8 mouse cellular contexts compared by ENCODE assay signal in genomic region chr8:94266344-94267191, GRCm38 (mm10). TPM values are rescaled to one million over a fixed set of nuclear protein-coding genes. Genes with fewer than 3 reads are reported as not detected.
DNase-seq lines count a peak whose midpoint lies in the region; ATAC-seq and TF ChIP-seq lines count a peak whose summit lies in the region.

No protein-coding gene starts in this region.

- no peak for TF ChIP-seq CTCF in gastrocnemius, adult 2 months (IDR thresholded peaks at IDR 0.05)

- H3K4me2 ChIP-seq in embryonic facial prominence, embryonic 14.5 days (ENCODE audit: low read depth, low read length): peak overlapping the region; percentile 43
- H3K4me2 ChIP-seq in hindbrain, embryonic 15.5 days: peak overlapping the region; percentile 51
- H3K4me2 ChIP-seq in limb, embryonic 15.5 days: peak overlapping the region; percentile 36
- H3K4me2 ChIP-seq in stomach, embryonic 16.5 days (ENCODE audit: low read depth, low read length): no peak overlapping the region; the same call in 1 of the 2 replicates

- peaks cover 22% of the 10 kb centered on the region for H3K4me1 ChIP-seq in embryonic facial prominence, embryonic 14.5 days (ENCODE audit: control insufficient read depth, insufficient read depth, low read length)
- peaks cover 31% of the 10 kb centered on the region for H3K4me1 ChIP-seq in hindbrain, embryonic 15.5 days (replicated peaks)
- peaks cover 8% of the 10 kb centered on the region for H3K4me1 ChIP-seq in limb, embryonic 15.5 days
- H3K4me1 ChIP-seq in stomach, embryonic 16.5 days (ENCODE audit: control insufficient read depth, insufficient read depth, low read length): peaks cover 28% of the 10 kb centered on the region

- peak overlapping the region; percentile 35; the same call in 1 of the 2 replicates for H3K27ac ChIP-seq in gastrocnemius, adult 2 months
- peak overlapping the region; percentile 34; the same call in 1 of the 2 replicates for H3K27ac ChIP-seq in embryonic facial prominence, embryonic 14.5 days (replicated peaks; ENCODE audit: low read depth, low read length)
- H3K27ac ChIP-seq in hindbrain, embryonic 15.5 days (replicated peaks): peak overlapping the region; percentile 80
- peak overlapping the region; percentile 63 for H3K27ac ChIP-seq in limb, embryonic 15.5 days
- H3K27ac ChIP-seq in stomach, embryonic 16.5 days (ENCODE audit: low read length): peak overlapping the region; percentile 17; the same call in 1 of the 2 replicates

- H3K4me3 ChIP-seq in gastrocnemius, adult 2 months: peak overlapping the region; percentile 47
- H3K4me3 ChIP-seq in embryonic facial prominence, embryonic 14.5 days (ENCODE audit: low read depth, low read length): peak overlapping the region; percentile 24
- peak overlapping the region; percentile 46 for H3K4me3 ChIP-seq in hindbrain, embryonic 15.5 days
- peak overlapping the region; percentile 30 for H3K4me3 ChIP-seq in limb, embryonic 15.5 days
- H3K4me3 ChIP-seq in stomach, embryonic 16.5 days (replicated peaks; ENCODE audit: low read length): peak overlapping the region; percentile 15; the same call in 1 of the 2 replicates

- H3K9me3 ChIP-seq in embryonic facial prominence, embryonic 14.5 days (ENCODE audit: control insufficient read depth, low read length): no peaks in the 10 kb centered on the region
- H3K9me3 ChIP-seq in hindbrain, embryonic 15.5 days: no peaks in the 10 kb centered on the region
- no peaks in the 10 kb centered on the region for H3K9me3 ChIP-seq in limb, embryonic 15.5 days
- no peaks in the 10 kb centered on the region for H3K9me3 ChIP-seq in stomach, embryonic 16.5 days (replicated peaks; ENCODE audit: control insufficient read depth, low read length)

- DNase-seq in gastrocnemius, adult 2 months: no peak
- DNase-seq in gastrocnemius, postnatal 10 days: no peak
- peak; percentile 21 for DNase-seq in embryonic facial prominence, embryonic 14.5 days (ENCODE audit: low spot score)
- no peak for DNase-seq in yolk sac, embryonic 10.5 days (ENCODE audit: low spot score)

- 36% methylated on average over 10 of the region's 10 CpGs for WGBS in embryonic facial prominence, embryonic 14.5 days
- 29% methylated on average over 10 of the region's 10 CpGs for WGBS in hindbrain, embryonic 15.5 days
- 26% methylated on average over 10 of the region's 10 CpGs for WGBS in limb, embryonic 15.5 days
- 47% methylated on average over 10 of the region's 10 CpGs for WGBS in stomach, embryonic 16.5 days

- intact Hi-C loops in gastrocnemius, adult 2 months (cut with DNase I): no loop called here

- H3K27me3 ChIP-seq in embryonic facial prominence, embryonic 14.5 days (replicated peaks; ENCODE audit: control insufficient read depth, insufficient read depth, low read length): no peaks in the 10 kb centered on the region
- no peaks in the 10 kb centered on the region for H3K27me3 ChIP-seq in hindbrain, embryonic 15.5 days
- no peaks in the 10 kb centered on the region for H3K27me3 ChIP-seq in limb, embryonic 15.5 days
- no peaks in the 10 kb centered on the region for H3K27me3 ChIP-seq in stomach, embryonic 16.5 days (ENCODE audit: control insufficient read depth, insufficient read depth, low read length)

- no peaks in the 10 kb centered on the region for H3K36me3 ChIP-seq in embryonic facial prominence, embryonic 14.5 days (ENCODE audit: control insufficient read depth, insufficient read depth, low read length)
- H3K36me3 ChIP-seq in hindbrain, embryonic 15.5 days: no peaks in the 10 kb centered on the region
- H3K36me3 ChIP-seq in limb, embryonic 15.5 days: no peaks in the 10 kb centered on the region
- no peaks in the 10 kb centered on the region for H3K36me3 ChIP-seq in stomach, embryonic 16.5 days (ENCODE audit: control insufficient read depth, insufficient read depth, low read length)

- 0 out of 2 replicates have a peak, but pooled peaks have one; percentile 31 for ATAC-seq in embryonic facial prominence, embryonic 14.5 days (ENCODE audit: low read depth)
- peak; percentile 79 for ATAC-seq in hindbrain, embryonic 15.5 days (ENCODE audit: low FRiP score, low read depth)
- ATAC-seq in limb, embryonic 15.5 days (ENCODE audit: insufficient number of reproducible peaks, low FRiP score, low TSS enrichment, low read depth): no peak
- no peak for ATAC-seq in stomach, embryonic 16.5 days (ENCODE audit: insufficient read depth, low FRiP score)
- no peak for ATAC-seq in megakaryocyte-erythroid progenitor cell, adult 5-6 weeks (replicated peaks; ENCODE audit: low FRiP score, low TSS enrichment, poor library complexity, severe bottlenecking)

- H3K9ac ChIP-seq in embryonic facial prominence, embryonic 14.5 days (ENCODE audit: low read depth, low read length): 0 out of 2 replicates have a peak overlapping the region, but pooled peaks have one; percentile 35
- peak overlapping the region; percentile 59 for H3K9ac ChIP-seq in hindbrain, embryonic 15.5 days
- no peak overlapping the region for H3K9ac ChIP-seq in limb, embryonic 15.5 days
- no peak overlapping the region for H3K9ac ChIP-seq in stomach, embryonic 16.5 days (ENCODE audit: low read length)

RNA-seq across cellular contexts. Expression of gene Nup93, which starts 52.2 kb away (rescaled TPM):
- 10 to 100 TPM in 1 of 2 experiments, 1 to 10 TPM in 1; 8.6 to 12.4 TPM for total RNA-seq in gastrocnemius, adult 2 months (2021)
- 10 to 100 TPM; 19.3 to 20.3 TPM for total RNA-seq in gastrocnemius, postnatal 10 days (2021)
- polyA plus RNA-seq in embryonic facial prominence, embryonic 14.5 days (2014; fragmentation: Nextera tagmentation; extraction: Ambion mirVana): 60.9 and 77.0 TPM in 2 replicates
- polyA plus RNA-seq in hindbrain, embryonic 15.5 days (2015; fragmentation: Nextera tagmentation; extraction: Ambion mirVana): 58.1 and 58.9 TPM in 2 replicates
- polyA plus RNA-seq in limb, embryonic 15.5 days (2015; fragmentation: Nextera tagmentation; extraction: Ambion mirVana): 62.8 and 63.0 TPM in 2 replicates
- polyA plus RNA-seq in stomach, embryonic 16.5 days (2015; fragmentation: Nextera tagmentation; extraction: Ambion mirVana): 64.9 and 68.5 TPM in 2 replicates
- 66.6 and 86.4 TPM in 2 replicates for total RNA-seq in megakaryocyte-erythroid progenitor cell, adult 5-6 weeks (2014; fragmentation: Nextera tagmentation)
- total RNA-seq in megakaryocyte-erythroid progenitor cell, adult 5-6 weeks (2017): 55.1 and 69.6 TPM in 2 replicates

Comparison
In these comparisons a context has a peak if more than half of its experiments do, and no peak if none do; other contexts are left out.
1. H3K27ac ChIP-seq: peak in every context shown above with its lines; median percentile 80 in hindbrain, embryonic 15.5 days; 63 in limb, embryonic 15.5 days; 35 in gastrocnemius, adult 2 months; 34 in embryonic facial prominence, embryonic 14.5 days; 17 in stomach, embryonic 16.5 days.
2. ATAC-seq: peak in embryonic facial prominence, embryonic 14.5 days (single experiment) and hindbrain, embryonic 15.5 days (single experiment); none in limb, embryonic 15.5 days (single experiment), stomach, embryonic 16.5 days (single experiment) and megakaryocyte-erythroid progenitor cell, adult 5-6 weeks (single experiment).
3. H3K9ac ChIP-seq: peak in embryonic facial prominence, embryonic 14.5 days (single experiment) and hindbrain, embryonic 15.5 days (single experiment); none in limb, embryonic 15.5 days (single experiment) and stomach, embryonic 16.5 days (single experiment).
4. Peak in every context shown above with its lines, with median percentiles within 50 percentile points of each other: H3K4me3 ChIP-seq.